Mouse (Mus musculus) limb, embryonic 11.5 days (tissue): ENCODE results near the gene Larp1. TPM values are rescaled to one million over a fixed set of nuclear protein-coding genes. Genes with fewer than 3 reads are reported as not detected.

Experiments
- ATAC-seq: fragments of 200-750 bp; cut with Nextera tagmentation; 2 replicates; pipeline ENCODE4 v1.8.0; 2017; ENCODE audit warnings: low read depth; ENCODE audit not compliant: insufficient number of reproducible peaks, low FRiP score, low TSS enrichment
- DNase-seq: peaks from one replicate; pipeline ENCODE4 v3.0.0-alpha.2; 2015; ENCODE audit warnings: low spot score
- H3K27ac ChIP-seq: fragments of 300-500 bp; sonication (generic); replicated peaks from 2 replicates; pipeline ENCODE4 v1.5.1; 2014; ENCODE audit warnings: low read depth, mild to moderate bottlenecking, low read length
- H3K27me3 ChIP-seq: fragments of 300-500 bp; sonication (generic); 2 replicates; pipeline ENCODE4 v1.6.1; 2014; ENCODE audit warnings: mild to moderate bottlenecking, low read length, mixed read lengths; ENCODE audit not compliant: control insufficient read depth, insufficient read depth
- H3K36me3 ChIP-seq: fragments of 300-500 bp; sonication (generic); 2 replicates; pipeline ENCODE4 v1.6.1; 2014; ENCODE audit warnings: mild to moderate bottlenecking, low read length, moderate library complexity, mixed read lengths; ENCODE audit not compliant: control insufficient read depth, insufficient read depth
- H3K4me1 ChIP-seq: fragments of 300-500 bp; sonication (generic); 2 replicates; pipeline ENCODE4 v1.6.1; 2014; ENCODE audit warnings: low read length, mixed read lengths; ENCODE audit not compliant: control insufficient read depth, insufficient read depth
- H3K4me2 ChIP-seq: fragments of 300-500 bp; sonication (generic); 2 replicates; pipeline ENCODE4 v1.6.1; 2014; ENCODE audit warnings: low read depth, mild to moderate bottlenecking, moderate library complexity; ENCODE audit not compliant: severe bottlenecking
- H3K4me3 ChIP-seq: fragments of 300-500 bp; sonication (generic); 2 replicates; pipeline ENCODE4 v1.5.1; 2014; ENCODE audit warnings: low read depth, low read length
- H3K9ac ChIP-seq: fragments of 300-500 bp; sonication (generic); 2 replicates; pipeline ENCODE4 v1.6.1; 2014; ENCODE audit warnings: mild to moderate bottlenecking, low read length
- H3K9me3 ChIP-seq: fragments of 300-500 bp; sonication (generic); 2 replicates; pipeline ENCODE4 v1.6.1; 2016; ENCODE audit warnings: low read length; ENCODE audit not compliant: control insufficient read depth
- WGBS: fragments of 180-500 bp; shearing (Covaris S2); extraction: QIAGEN DNeasy Blood & Tissue Kit; methylation state at CpG from one replicate; pipeline ENCODE4 v1.1.7; 2014; 5-methylcytosine and 5-hydroxymethylcytosine counted together
- polyA plus RNA-seq: library from polyadenylated mRNA; unstranded; fragments of >200 nt; fragmentation: Nextera tagmentation; extraction: Ambion mirVana; gene quantifications from 2 replicates; pipeline ENCODE4 v1.2.1, GENCODE M21; 2014

The Larp1 gene
- polyA plus RNA-seq, 1 experiment from 2014 or later = 18.9 TPM

- Histone ChIP-seq H3K9ac (peak overlapping the region; percentile 90), H3K4me2 (peak overlapping the region; percentile 80), H3K27ac (peak overlapping the region; percentile 92), H3K36me3 (no peaks in the 10 kb centered on the region), H3K4me3 (peak overlapping the region; percentile 95), H3K4me1 (peaks cover 17% of the 10 kb centered on the region; the same call in 1 of the 2 replicates), H3K9me3 (no peaks in the 10 kb centered on the region), H3K27me3 (no peaks in the 10 kb centered on the region)
- ATAC-seq (peak; percentile 89), DNase-seq (peak; percentile 90)
- under 1% methylated on average over 44 of the region's 74 CpGs for WGBS
Measured at GRCm38 (mm10) chr11:58008437-58009050, 320 bp upstream of the Larp1 start.

GRCm38 (mm10) chr11:58009516-58010141 lies 765 bp downstream of the Larp1 start:
- peak overlapping the region; percentile 92 for H3K27ac ChIP-seq
- under 1% methylated on average over 65 of the region's 78 CpGs for WGBS
- peaks cover 17% of the 10 kb centered on the region; the same call in 1 of the 2 replicates for H3K4me1 ChIP-seq
- ATAC-seq (peak; percentile 65), DNase-seq (peak; percentile 67)
- H3K9me3 ChIP-seq = no peaks in the 10 kb centered on the region
- no peaks in the 10 kb centered on the region for H3K27me3 ChIP-seq
- H3K4me3 ChIP-seq = peak overlapping the region; percentile 95
- H3K9ac ChIP-seq = peak overlapping the region; percentile 90
- peak overlapping the region; percentile 80 for H3K4me2 ChIP-seq
- no peaks in the 10 kb centered on the region for H3K36me3 ChIP-seq

GRCm38 (mm10) chr11:58010226-58010781 lies 1.4 kb downstream of the Larp1 start:
- Histone ChIP-seq H3K27ac (no peak overlapping the region), H3K9ac (peak overlapping the region; percentile 90; the same call in 1 of the 2 replicates), H3K4me3 (peak overlapping the region; percentile 95), H3K4me2 (peak overlapping the region; percentile 80), H3K36me3 (no peaks in the 10 kb centered on the region), H3K4me1 (peaks cover 17% of the 10 kb centered on the region; the same call in 1 of the 2 replicates), H3K27me3 (no peaks in the 10 kb centered on the region), H3K9me3 (no peaks in the 10 kb centered on the region)
- no peak for ATAC-seq
- DNase-seq = peak; percentile 31
- WGBS = 2% methylated on average over 16 of the region's 16 CpGs

- WGBS = 31% methylated on average over 1 of the region's 1 CpGs
- Histone ChIP-seq H3K4me2 (peak overlapping the region; percentile 80), H3K9ac (no peak overlapping the region), H3K4me1 (peaks cover 17% of the 10 kb centered on the region; the same call in 1 of the 2 replicates), H3K4me3 (peak overlapping the region; percentile 95; the same call in 1 of the 2 replicates), H3K36me3 (no peaks in the 10 kb centered on the region), H3K27me3 (no peaks in the 10 kb centered on the region), H3K9me3 (no peaks in the 10 kb centered on the region), H3K27ac (no peak overlapping the region)
- no peak for ATAC-seq
- no peak for DNase-seq
Measured at GRCm38 (mm10) chr11:58010930-58011329, 2.1 kb downstream of the Larp1 start.

- H3K4me3 ChIP-seq = no peak overlapping the region
- ATAC-seq = no peak
- WGBS = 78% methylated on average over 4 of the region's 4 CpGs
- no peak overlapping the region for H3K4me2 ChIP-seq
- DNase-seq = no peak
- H3K4me1 ChIP-seq = peaks cover 23% of the 10 kb centered on the region; the same call in 1 of the 2 replicates
- H3K36me3 ChIP-seq = no peaks in the 10 kb centered on the region
- no peak overlapping the region for H3K9ac ChIP-seq
- no peak overlapping the region for H3K27ac ChIP-seq
- H3K27me3 ChIP-seq = no peaks in the 10 kb centered on the region
- H3K9me3 ChIP-seq = no peaks in the 10 kb centered on the region
Measured at GRCm38 (mm10) chr11:58011813-58012212, 2.9 kb downstream of the Larp1 start.

- no peaks in the 10 kb centered on the region for H3K36me3 ChIP-seq
- H3K4me3 ChIP-seq = no peak overlapping the region
- no peak overlapping the region for H3K4me2 ChIP-seq
- H3K9ac ChIP-seq = no peak overlapping the region
- ATAC-seq (no peak), DNase-seq (no peak)
- WGBS = 77% methylated on average over 1 of the region's 1 CpGs
- H3K27me3 ChIP-seq = no peaks in the 10 kb centered on the region
- H3K4me1 ChIP-seq = peaks cover 22% of the 10 kb centered on the region
- H3K27ac ChIP-seq = no peak overlapping the region
- no peaks in the 10 kb centered on the region for H3K9me3 ChIP-seq
Measured at GRCm38 (mm10) chr11:58012674-58013073, 3.8 kb downstream of the Larp1 start.

GRCm38 (mm10) chr11:58013100-58013499 lies 4.2 kb downstream of the Larp1 start:
- Histone ChIP-seq H3K9ac (no peak overlapping the region), H3K4me3 (no peak overlapping the region), H3K4me2 (no peak overlapping the region), H3K36me3 (no peaks in the 10 kb centered on the region), H3K4me1 (peaks cover 18% of the 10 kb centered on the region), H3K9me3 (no peaks in the 10 kb centered on the region), H3K27me3 (no peaks in the 10 kb centered on the region), H3K27ac (no peak overlapping the region)
- DNase-seq = no peak
- ATAC-seq = no peak

GRCm38 (mm10) chr11:58014604-58015003 lies 5.7 kb downstream of the Larp1 start:
- H3K36me3 ChIP-seq = no peaks in the 10 kb centered on the region
- WGBS = 84% methylated on average over 1 of the region's 1 CpGs

More at GRCm38 (mm10) chr11:58014604-58015003, 5.7 kb downstream of the Larp1 start:
- DNase-seq (no peak), ATAC-seq (no peak)
- no peak overlapping the region for H3K4me2 ChIP-seq
- no peak overlapping the region for H3K27ac ChIP-seq
- H3K9me3 ChIP-seq = no peaks in the 10 kb centered on the region
- H3K4me1 ChIP-seq = peaks cover 15% of the 10 kb centered on the region
- no peak overlapping the region for H3K9ac ChIP-seq
- no peaks in the 10 kb centered on the region for H3K27me3 ChIP-seq
- no peak overlapping the region for H3K4me3 ChIP-seq
